Mouse (Mus musculus) C2C12 (cell line): ENCODE measurements around the gene Cmtm2a.
"Not testable (repeated sequence)": the region's sequence is repeated elsewhere in the genome, so short reads cannot be mapped to it uniquely, and the experiment has no call there.

Experiments
- CEBPB ChIP-seq: IDR thresholded peaks from one replicate; pipeline ENCODE4 v1.6.1; 2011; ENCODE audit warnings: low read depth, mild to moderate bottlenecking, control low read depth, moderate library complexity
- CTCF ChIP-seq: IDR thresholded peaks from one replicate; pipeline ENCODE4 v1.5.1; 2011; ENCODE audit not compliant: control insufficient read depth, insufficient read depth, insufficient read length
- FOSL1 ChIP-seq: IDR thresholded peaks from one replicate; pipeline ENCODE4 v1.8.0; 2011; ENCODE audit warnings: mild to moderate bottlenecking, low read length; ENCODE audit not compliant: poor library complexity, insufficient read depth, severe bottlenecking
- MAX ChIP-seq: IDR thresholded peaks from one replicate; pipeline ENCODE4 v1.6.1; 2011; ENCODE audit warnings: mild to moderate bottlenecking, control low read depth
- MYOD1 ChIP-seq: IDR thresholded peaks from one replicate; pipeline ENCODE4 v1.6.1; 2011; ENCODE audit warnings: low read depth; ENCODE audit not compliant: control insufficient read depth, insufficient read length
- MYOG ChIP-seq: IDR thresholded peaks from one replicate; pipeline ENCODE4 v1.6.1; 2011; ENCODE audit not compliant: control insufficient read depth, insufficient read length; ENCODE audit errors: extremely low read depth
- USF1 ChIP-seq: IDR thresholded peaks from one replicate; pipeline ENCODE4 v1.6.1; 2011; ENCODE audit warnings: low read depth, mild to moderate bottlenecking, control low read depth, moderate library complexity

GRCm38 (mm10) chr8:104321267-104321666 is 28.3 kb upstream of the Cmtm2a start, which contains the start of gene Gm11020:
- not testable (repeated sequence) for TF ChIP-seq CTCF, MAX, MYOD1, MYOG, USF1, CEBPB, FOSL1
